Mouse (Mus musculus): Measurements from ENCODE around the gene Rbm39. TPM values are rescaled to one million over a fixed set of nuclear protein-coding genes. Genes with fewer than 3 reads are reported as not detected.
"Not testable (repeated sequence)": the region's sequence is repeated elsewhere in the genome, so short reads cannot be mapped to it uniquely, and the experiment has no call there.

Gene Rbm39
- total RNA-seq (2022): 100 to 1,000 TPM; 107 to 140 (median 123) TPM

DNA sequence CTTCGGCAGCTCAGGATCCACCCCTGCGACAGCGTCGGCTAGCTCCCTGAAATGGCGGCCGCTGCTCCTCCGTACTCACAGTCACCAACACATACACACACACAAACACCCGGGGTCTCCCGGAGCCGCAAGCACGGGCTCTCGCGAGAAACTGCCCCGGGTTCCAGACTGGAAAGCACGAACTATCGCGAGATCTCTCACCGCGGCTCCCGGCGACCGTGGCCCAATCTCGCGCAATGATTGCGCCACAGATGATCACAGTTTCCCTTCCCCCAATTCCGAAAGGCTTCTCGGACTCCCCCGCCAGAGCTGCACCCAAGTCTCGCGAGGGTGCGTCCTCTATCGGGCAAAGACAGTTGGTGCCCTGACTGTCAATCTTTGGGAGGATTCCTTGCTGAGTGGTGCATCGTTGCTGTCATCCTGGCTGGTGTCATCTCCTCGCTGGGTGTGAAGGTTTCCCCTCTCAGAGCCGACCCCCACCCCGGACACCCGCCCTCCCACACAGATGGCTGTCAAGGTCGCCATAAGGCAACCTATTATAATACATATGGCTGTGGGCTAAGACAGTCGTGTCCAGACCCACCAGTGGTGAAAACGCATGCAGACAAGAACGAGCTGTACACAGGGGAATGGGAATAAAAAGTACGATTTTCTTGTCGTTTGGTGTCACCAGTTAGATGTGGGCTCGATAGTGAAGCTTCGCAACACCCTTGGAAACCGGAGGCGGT, at the start of gene Rbm39:
Gene Rbm39, minus strand, starts transcription at position 145 of the 728 bp plus-strand sequence.
- peak; percentile 100 for DNase-seq (ENCODE audit: low spot score)

DNA sequence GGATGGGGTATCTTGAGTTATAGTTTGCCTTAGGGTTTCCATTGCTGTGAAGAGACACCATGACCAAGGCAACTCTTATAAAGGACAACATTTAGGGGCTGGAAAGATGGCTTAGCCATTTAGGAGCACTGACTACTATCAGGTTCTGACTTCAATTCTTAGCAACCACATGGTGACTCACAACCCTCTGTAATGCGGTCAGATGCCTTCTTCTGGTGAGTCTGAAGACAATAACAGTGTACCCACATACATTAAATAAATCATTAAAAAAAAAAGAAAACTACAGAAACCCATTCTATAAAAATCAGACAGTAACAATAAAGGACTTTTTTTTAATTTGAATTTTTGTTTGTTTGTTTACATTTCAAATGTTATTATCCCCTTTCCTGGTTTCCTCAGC, 49.1 kb upstream of the Rbm39 start:
- no peak for DNase-seq (ENCODE audit: low spot score)

DNA sequence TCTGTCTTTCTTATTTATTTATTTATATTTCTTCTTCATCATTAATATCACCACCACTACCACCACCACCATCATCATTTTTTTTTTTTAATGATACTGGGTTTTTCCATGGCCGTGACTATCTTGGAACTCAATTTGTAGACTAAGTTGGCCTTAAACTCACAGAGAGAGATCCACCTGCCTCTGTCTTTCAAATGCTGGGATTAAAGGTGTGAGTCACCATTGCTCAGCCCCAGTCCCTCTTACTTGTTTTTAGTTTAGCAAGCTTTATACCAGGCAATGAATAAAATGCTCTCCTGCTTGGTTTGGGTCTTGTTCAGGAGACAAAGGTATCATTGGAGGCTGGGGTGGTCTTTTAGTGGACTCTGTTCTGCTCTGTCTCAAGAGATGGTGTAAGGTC, 47.7 kb upstream of the Rbm39 start:
- no peak for DNase-seq (ENCODE audit: low spot score)

DNA sequence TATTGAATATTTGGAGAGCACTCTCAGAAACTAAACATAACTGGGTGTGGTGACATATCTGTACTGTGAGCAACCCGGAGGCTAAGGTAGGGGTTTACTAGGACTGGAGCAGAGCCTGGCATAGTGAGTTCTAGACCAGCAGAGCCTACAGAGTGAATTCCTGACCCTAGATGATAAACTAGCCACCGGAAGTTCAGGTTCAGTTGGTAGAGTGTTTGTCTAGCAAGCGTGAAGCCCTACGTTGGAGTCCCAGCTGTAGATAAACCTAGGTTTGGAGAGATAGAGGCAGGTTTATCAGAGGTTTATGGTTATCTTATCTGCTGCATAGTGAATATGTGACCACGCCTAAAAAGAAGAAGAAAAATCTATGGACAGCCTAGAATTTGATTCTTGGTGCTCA, 44.0 kb upstream of the Rbm39 start:
- DNase-seq (ENCODE audit: low spot score): no peak

DNA sequence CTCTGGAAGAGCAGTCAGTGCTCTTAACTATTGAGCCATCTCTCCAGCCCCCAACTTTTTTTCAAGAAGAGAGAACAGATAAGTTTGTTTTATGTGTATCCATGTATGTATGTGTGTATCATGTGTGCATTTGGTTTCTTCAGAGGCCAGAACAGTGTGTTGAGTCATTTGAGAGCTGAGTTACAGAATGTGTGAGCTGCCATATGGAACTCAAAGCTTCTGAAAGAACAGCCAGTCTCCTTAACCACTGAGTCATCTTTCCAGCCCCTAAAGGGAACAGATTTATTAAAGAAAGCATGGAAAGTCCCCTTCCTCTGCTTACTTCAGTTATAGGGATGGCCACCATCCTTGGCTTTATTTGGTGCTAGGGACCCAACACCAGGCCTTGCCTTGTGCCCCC, 42.1 kb upstream of the Rbm39 start:
- DNase-seq (ENCODE audit: low spot score): no peak

DNA sequence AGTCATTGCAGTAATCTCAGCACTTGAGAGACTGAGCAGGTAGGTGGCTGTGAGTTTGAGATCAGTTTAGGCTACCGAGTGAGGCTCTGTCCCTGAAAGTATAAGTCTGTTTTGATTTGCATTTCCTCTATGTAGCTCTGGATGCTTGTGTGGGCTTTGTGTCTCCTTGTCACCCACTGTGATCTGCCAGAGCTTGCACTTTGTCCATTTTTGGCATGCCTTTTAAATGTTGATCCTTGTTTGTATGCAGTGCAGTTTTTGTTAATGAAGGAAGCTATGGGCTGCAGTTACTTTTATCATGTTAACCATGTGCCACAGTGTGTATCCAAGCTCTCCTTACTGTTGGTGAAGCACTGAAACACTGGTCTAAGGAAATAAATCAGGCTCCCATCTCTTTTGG, 37.7 kb upstream of the Rbm39 start:
- DNase-seq (ENCODE audit: low spot score): no peak

DNA sequence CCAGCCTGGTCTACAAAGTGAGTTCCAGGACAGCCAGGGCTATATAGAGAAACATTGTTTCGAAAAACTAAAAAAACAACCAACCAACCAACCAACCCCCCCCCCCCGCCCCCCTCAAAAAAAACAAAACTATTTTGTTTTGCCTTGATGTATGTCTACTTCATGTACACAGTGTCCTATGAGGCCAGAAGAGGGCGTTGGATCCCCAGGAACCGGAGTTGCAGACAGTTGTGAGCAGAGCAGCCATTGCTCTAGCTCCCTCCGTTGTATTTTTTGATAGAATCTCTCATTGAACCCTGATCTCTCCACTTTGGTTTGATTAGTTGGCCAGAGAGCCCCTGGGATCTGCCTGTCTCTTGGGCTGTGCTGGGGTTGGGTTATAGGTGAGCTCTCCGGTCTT, 23.9 kb upstream of the Rbm39 start:
- no peak for DNase-seq (ENCODE audit: low spot score)

DNA sequence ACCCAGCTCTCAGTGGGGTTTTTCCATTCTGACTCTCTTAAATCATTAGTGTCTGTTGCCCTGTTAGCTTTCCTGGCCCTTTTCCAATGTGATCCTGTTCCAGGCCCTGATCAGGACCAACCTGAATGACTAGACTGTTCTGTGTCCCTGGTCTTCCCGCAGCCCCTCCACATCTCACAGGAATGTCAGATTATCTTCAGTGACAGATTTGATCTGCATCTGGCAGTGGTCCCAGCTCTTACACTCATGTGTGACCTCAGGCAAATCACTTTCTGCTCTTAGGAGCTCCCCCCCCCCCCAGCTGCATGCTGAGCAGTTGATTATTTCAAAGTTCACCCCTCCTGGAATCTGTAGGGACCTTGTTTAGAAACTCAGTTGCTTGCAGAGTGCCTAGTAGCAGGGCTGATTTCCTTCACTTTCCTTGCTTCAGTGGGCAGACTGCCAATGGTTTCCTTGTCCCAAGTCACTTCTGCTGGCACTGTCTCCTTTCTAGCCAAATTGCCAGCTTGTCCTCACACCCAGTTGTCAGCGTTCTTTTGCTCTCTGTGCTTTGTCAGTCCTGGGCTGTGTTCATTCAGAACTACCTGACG, 22.9 kb upstream of the Rbm39 start:
- peak; percentile 53 for DNase-seq (ENCODE audit: low spot score)

DNA sequence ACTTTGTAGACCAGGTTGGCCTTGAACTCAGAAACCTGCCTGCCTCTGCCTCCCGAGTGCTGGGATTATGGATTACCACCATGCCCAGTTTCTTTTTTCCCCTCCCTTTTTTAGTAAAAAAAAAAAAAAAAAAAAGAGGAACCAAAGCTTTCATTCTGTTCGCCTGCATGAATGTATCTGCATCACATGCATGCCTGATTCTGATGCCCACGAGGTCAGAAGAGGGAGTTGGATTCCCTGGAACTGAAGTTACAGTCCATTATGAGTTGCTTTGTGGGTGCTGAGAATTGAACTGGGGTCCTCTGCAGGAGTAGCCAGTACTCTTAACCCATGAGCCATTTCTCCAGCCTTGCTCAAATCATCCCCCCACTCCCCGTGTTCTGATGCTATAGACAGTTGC, 21.4 kb upstream of the Rbm39 start:
- no peak for DNase-seq (ENCODE audit: low spot score)

DNA sequence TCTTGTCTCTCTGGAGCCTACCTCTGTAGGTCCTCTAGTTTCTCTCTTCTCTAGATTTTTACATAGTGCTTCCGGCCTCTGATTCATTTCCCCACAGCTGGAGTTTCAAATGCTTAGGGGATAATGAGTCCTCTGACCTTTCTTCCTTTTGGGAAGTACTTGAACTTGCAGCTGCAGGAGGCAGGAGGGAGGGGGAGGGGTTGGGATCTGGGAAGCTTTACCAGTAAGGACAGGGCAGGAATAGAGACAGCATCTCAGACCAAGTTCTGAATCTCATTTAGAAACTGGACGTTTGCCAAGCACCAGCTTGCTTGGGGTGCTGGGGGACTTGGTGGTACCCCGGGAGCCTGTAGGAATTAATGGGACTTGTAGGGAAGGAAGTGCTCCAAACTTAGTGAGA, 19.9 kb upstream of the Rbm39 start:
- DNase-seq (ENCODE audit: low spot score): no peak

DNA sequence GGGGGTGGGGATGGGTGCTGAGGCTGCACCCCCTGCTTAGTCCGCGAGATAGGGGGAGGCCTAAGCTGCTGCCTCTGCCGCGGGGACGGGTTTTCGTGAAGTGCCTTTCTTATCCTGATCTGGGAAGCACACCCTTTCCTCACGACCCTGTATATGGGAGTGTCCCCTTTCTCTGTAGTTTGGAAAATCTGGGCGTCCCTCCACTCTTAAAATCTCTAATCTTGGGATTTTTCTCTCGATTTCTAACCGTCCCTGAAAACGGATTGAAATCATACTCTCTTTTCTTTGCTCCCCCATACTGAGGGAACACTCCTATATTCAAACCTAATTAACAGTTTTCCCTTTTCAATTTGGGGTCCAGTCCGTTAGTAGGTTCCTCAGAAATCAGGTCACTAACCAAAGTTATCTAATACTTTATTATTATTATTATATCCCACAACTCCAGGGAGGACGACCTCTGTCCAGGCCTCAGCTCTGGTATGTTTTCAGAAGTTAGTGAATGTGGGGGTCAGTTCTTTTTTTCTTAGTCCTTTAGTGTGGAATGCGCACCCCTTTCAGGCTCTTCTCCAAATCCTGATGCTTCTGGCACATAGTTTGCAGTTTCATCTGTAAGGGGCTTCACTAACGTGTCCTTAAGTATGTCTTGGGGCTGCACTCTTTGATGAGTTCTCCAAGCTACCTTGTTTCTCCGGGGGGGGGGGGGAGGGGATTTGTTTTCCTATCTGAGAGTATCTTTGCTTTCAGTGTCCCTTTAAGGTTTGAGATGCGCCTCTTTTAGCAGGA, 17.3 kb upstream of the Rbm39 start:
- no peak for DNase-seq (ENCODE audit: low spot score)

DNA sequence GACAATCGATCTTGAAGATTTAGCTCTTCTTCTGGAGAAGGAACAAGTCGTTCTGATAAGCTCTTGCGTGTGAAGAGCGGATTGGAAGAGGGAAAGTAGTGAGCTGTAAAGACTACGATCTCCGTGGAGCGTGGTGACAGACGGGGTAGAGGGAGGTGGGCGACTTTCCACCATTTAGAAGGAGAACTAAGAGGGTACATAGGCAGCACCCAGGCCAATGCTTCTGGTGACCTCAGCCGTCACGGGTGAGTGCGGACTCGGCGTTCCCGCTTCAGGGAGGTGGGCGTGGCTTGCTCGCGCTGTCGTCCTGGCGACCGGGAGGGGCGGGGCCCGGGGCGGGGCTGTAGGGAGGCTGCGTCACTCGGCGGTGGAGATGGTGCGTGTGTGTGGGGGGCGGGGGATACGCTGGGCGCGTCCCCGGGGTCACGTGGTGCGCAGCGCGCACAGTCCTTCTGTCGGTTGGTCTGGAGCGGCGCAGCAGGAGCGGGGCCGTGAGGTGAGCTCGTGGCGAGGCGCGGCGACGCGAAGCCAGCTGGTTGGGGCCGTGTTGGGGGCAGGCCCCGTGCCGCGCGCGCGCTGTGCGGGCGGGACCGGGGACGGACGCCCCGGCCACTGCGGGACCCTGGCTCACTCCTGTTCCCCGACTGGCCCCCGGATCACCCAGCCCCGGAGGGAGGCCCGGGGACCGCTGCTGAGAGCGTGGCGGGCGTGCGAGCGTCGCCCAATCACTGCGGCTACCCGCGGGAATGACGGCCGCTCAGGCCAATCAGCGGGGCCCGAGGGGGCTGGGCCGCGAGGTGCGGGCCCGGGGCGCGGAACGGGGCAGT, 16.5 kb upstream of the Rbm39 start, which contains the start of gene Phf20:
Gene Phf20, plus strand, starts transcription at position 165 of the 827 bp plus-strand sequence.
- peak; percentile 97 for DNase-seq (ENCODE audit: low spot score)

DNA sequence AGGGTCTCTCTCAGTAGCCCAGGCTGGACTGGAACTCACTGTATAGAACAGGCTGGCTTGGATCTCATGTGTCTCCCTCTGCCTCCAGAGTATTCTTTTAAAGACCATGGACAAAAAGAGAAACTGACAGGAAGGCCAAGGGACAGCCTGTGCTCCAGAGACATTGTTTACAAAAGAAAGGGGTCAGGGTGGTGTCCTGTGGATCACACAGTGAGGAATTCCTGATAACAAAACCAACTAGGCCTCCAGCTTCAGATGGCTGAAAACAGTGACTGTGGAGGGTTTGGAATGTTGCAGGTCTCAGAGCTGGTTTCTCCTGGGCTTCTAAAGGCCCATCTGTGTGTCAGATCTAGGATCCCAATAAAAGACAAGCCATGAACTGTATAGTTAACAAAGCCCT, 14.5 kb upstream of the Rbm39 start:
- peak; percentile 57 for DNase-seq (ENCODE audit: low spot score)

DNA sequence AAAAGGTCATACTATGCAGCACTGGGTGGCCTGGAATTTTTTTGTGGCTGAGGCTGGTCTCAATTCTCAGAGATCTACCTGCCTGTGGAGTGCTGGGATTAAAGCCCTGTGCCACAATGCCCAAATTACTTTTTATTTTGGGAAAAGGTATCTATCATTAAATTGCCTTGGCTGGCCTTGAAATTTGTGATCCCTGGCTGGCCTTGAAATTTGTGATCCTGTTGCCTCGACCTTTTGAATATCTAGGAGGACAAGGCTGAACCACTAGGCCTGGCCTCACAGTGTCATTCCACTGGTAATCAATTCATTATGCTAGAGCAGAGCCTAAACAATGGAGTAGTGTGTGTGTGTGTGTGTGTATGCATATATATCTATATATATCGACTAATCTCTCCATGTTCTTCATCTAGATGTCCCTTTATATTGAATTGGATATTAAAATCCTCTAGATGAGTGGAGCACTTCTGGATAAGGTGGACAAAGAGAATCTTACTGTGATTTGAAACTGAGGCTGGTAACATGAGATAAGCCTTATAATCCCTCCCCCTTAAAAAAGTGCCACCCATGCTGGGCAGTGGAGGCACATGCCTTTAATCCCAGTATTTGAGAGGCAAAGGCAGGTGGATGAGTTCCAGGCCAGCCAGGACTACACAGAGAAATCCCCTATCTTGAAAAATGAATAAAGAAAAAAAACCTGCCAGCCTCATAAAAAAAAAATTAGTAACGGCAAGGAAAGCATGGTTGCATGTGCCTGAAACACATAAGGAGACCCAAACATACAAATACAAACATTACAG, 13.2 kb upstream of the Rbm39 start:
- DNase-seq (ENCODE audit: low spot score): no peak

DNA sequence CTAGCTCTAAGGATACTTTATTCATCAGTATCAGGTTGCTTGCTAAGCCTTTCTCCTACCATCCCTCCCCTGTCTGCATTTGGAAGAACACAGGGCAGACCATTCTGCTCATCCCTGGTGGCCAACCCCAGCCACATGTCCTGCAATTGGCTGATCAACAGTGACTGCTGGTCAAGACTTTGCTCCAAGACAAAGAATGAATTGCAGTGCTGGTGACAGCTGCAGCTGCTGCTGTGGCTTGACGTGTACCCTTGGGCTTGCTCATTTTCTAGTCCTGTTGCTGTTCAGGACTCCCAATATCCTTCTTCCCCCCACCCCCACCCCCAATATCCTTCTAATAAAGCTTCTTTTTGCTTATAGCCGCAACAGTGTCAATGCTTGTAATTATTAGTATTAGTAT, 12.0 kb upstream of the Rbm39 start:
- DNase-seq (ENCODE audit: low spot score): no peak

DNA sequence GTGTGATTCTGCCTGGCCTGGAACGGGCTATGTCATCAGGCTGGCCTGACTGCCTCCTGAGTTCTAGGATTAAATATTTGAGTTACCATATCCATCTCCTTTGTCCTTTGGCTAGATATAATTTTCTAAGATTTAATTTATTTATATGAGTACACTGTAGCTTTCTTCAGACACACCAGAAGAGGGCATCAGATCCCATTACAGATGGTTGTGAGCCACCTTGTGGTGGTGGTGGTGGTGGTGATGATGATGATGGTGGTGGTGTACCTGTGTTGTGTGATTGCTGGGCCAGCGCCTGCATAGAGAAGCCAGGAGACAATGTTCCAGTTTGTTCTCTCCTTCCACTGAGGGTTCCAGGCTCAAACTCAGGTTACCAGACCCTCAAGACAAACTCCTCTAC, 11.5 kb upstream of the Rbm39 start:
- DNase-seq (ENCODE audit: low spot score): no peak

DNA sequence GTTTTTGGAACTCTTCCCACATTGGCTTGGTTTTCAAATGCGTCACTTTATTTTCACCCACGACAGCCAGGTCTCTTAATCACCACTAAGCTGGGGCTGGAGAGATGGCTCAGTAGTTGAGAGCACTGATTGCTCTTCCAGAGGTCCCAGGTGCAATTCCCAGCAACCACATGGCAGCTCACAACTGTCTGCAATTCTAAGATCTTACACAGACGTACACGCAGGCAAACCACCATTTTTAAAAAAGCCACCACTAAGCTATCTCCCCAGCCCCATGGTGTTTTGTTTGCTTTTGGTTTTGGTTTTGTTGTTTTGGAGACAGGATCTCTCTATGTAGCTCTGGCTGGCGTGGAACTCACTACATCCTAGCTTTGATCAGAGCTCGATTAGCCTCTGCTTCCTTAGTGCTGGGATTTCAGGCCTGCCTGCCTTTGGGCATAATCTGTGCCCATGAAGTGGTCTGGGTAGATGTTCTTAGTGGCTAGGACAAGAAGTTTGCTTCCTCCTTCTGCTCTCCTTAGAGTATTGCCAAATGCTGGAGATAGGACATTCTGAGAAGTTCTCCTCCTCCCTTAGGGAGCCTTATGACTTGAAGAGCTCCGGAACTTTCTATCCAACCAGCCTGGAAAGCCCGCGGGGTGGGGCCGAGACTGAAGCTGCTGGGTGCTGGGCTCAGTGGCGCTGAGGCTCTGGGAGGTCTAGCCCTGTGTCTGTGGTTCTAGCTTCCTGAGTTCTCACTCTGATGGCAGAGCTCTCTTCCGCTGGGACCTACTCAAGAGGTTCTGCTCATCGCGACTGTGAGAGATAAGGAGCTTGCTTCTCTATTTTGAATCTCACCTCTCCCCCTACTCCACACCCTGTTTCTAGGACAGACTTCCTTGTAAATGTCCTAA, 10.2 kb upstream of the Rbm39 start:
- DNase-seq (ENCODE audit: low spot score): no peak

DNA sequence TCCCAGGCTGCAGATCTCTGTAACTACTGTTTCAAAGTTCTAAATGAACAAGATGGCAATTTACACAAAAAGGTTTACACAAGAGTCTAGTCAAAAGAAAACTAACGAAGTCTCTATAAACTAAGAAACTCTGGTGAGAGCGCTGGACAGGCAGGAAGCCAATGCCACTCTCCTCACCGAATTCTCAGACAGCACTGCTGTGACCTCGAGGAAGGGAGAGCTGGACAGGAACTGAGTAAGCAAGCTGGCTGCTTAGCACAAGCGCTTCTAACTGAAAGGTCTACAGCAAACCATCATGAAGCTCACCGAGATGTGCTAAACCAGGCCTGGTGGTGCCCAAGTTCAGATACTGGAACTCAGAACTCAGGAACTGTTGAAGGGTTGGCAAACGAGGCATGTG, 9.2 kb upstream of the Rbm39 start:
- DNase-seq (ENCODE audit: low spot score): not testable (repeated sequence)

DNA sequence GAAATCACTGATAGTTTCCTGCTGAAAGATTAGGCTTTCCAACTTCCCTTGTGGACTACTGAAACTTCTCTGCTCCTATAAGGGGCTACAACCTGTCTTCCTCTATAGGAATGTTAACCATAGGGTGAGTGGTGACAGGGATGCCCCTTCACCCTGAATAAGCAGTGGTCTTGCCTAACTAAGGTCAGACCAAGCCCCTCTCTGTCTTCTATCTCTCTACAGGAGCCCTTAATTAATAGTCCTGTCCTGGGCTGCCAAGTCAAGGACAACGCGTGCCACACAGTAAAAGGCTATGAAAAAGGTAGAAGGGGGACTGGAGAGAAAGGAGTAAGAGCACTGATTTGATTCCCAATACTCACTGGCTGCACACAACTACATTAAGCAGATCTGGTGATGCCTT, 1.6 kb upstream of the Rbm39 start:
- no peak for DNase-seq (ENCODE audit: low spot score)
